Mouse (Mus musculus): ENCODE data around the gene Prss41.
A peak's percentile ranks its signal among the peaks of the same experiment; 100 is the strongest.
"Not testable (repeated sequence)": the region's sequence is repeated elsewhere in the genome, so short reads cannot be mapped to it uniquely, and the experiment has no call there.

Prss41 gene

DNA sequence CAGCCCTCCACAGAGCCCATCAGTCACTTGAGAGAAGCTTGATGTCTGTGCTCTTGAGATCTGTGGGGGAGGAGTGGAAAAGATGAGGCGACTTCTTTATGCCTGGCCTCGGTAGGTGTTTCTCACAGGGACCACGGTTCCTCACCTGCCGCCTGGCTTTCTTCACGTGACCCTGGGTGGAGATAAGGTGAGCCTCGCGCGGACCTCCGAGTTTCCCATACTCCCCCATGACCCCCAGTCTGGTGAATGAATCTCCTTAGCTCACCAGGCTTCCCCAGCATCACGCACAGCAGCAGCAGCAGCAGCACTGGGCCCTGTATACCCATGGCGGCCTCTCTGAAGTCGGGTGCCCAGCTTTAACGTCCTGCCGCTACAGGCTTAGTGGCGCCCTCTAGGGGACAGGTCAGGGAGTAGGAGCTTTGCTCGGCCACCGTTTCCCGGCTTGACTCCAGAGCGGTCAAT lies at the start of gene Prss41, which contains the start of gene Prss32:
Prss41 (minus strand) TSS at position 361 of the 462 bp plus-strand sequence.
Prss32 (plus strand) TSS at position 44 of the 462 bp plus-strand sequence.
- peak; percentile 84 for DNase-seq (ENCODE audit: low read depth)

DNA sequence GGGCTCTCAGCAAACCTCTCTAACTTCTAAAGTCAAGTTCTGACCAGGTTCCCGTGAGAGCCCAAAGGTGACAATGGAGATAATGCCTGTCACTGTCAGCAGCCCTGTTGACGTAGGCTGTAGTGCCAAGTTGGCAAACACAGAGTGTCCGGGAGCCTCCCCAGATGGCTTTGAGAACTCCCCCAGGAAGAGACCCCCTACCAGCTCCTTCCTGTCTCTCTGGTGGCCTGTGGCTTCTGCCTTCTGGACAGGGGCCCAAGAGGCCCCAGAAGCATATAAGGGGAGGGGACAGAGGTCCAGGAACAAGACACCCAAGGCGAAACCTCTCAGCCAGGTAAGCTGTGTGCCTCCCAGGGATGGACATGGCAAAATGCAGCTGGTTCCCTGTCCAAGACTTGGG lies 36.6 kb upstream of the Prss41 start, which contains the start of the genes Dcpp1 and Dcpp2:
Dcpp1 (plus strand) TSS at position 301 of the 400 bp plus-strand sequence.
Dcpp2 (plus strand) TSS at position 305 of the 400 bp plus-strand sequence.
- DNase-seq (ENCODE audit: low read depth), result not testable (repeated sequence)

DNA sequence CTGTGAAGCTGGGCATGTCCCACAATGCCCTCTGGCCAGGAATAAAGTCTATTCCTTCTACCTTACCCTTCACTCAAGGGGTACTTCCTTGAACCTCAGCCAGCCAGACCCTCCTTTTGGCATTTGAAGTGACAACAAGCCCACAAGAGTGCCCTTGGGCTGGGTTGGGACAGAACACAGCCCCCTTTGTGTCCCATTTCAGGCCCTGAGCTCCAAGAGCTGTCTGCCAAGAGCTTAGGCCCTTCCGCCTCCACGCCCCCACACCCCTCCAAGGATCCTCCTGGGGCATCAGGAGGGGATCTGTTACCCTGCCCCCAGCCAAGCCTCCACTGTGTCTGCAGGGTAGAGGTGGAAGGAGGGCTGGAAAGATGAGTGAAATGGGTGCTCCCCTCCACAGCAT lies 33.2 kb upstream of the Prss41 start:
- DNase-seq (ENCODE audit: low read depth), result no peak

DNA sequence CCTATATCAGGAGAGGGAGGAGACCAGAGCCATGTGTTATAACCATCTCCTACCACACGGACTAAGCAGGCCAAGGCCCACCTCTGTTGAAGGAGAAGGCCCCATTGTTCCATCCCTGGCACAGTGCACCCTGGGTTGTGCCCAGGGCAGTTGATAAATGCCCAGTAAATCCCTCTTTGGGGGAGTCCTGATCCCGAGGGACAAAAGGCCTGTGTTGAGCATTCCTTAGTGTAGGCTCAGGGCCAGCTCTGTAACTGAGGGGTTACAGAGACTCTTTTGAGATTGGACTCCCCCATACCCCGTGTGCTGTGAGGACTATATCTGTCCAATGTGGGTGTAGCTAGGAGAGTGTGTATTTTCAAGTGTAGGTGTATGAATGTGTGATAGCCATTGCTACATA lies 32.8 kb upstream of the Prss41 start:
- no peak for DNase-seq (ENCODE audit: low read depth)

DNA sequence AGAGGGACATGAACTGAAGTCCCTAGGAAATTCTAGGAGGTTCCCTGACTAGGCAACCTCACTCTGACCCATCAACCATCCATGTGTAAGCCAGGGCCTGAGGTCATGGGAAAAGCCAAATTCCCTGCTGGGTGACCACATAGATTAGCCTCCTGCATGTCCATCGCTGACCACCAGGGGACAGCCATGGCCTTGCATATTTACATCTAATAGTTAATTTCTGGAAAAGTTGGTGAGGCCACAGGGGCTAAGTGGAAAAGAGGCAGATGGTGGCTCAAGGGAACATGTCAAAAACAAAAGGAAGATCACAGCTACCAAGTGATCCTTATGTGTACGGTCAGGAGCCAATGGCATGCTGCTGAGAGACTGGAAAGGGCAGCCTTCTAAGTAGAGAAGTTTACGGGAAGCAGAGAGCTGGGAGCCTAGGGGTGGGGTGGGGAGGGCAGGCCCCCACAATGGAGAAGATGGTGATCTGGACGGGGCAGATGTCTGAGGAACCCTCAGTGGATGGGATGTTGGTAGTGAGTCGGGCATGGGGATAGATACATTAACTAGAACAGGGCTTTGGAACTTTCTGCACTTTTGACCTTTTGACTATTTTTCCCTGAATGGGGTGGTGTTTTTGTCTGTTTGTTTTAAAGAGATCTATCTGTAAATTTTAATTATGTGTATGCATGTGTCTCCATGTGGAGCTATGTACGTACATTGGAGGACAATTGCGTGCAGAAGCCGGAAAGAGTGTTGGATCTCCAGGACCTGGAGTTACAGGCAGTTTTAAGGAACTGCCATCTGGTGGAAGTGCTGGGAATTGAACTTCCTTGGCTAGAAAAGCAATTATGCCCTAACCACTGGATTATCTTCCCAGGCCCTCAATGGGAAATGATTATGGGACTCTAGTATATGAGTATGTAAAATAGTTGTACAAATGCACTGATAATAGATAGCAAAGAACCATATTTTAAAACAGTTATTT lies 30.2 kb upstream of the Prss41 start:
- DNase-seq (ENCODE audit: low read depth), result peak; percentile 46

DNA sequence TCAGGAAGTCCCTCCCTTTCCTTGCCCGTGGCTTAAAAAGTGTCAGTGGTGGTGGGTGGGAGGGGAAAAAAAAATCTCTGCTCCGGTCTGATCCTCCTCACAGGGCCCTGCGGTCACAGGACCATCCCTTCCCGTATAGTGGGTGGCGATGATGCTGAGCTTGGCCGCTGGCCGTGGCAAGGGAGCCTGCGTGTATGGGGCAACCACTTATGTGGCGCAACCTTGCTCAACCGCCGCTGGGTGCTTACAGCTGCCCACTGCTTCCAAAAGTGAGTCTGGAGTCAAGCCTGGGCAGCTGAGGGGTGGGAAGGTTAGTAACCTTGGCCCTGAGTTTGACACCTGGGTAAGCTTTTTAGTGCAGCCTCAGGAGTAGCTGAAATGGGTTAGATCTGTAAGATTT lies 24.5 kb upstream of the Prss41 start:
- no peak for DNase-seq (ENCODE audit: low read depth)

DNA sequence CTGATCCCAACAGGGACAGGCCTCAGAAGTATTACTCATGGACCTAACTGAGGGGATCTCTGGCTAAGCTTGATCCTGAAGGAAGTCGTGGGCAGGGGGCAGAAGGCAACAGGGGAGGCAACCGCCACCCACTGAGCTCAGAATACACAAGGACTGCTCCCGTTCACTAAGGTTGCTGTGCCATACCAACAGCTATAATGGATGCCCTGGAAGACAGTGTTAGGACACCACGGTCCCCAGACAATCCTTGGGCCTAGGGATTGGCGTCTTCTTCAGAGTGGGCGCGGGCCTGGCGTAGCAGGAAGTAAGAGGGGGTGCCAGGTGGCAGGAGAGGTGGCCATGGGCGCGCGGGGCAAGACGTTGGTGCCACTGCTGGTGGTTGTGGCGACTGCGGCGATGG lies 23.8 kb upstream of the Prss41 start, which contains the start of gene Prss21:
Prss21 (plus strand) TSS at position 301 of the 400 bp plus-strand sequence.
- no peak for DNase-seq (ENCODE audit: low read depth)

DNA sequence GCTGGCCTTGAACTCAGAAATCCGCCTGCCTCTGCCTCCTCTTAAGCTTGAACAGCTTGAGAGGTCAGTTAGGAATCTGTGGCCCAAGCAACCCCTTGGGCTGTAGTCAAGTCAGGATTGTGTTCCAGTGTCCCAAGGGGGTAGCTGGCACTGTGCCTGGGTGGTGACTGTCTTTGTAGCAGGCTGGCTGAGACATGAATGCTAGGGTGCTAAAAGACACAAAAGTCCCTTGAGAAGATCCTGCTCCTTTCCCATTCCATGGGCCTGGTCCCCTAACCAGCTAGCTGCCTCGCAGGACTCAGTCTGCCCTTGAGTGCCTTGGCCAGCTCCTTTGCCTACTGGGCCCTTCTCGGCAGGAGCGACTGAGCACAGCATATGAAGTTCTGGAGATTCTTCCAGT lies 19.0 kb upstream of the Prss41 start:
- DNase-seq (ENCODE audit: low read depth), result no peak

DNA sequence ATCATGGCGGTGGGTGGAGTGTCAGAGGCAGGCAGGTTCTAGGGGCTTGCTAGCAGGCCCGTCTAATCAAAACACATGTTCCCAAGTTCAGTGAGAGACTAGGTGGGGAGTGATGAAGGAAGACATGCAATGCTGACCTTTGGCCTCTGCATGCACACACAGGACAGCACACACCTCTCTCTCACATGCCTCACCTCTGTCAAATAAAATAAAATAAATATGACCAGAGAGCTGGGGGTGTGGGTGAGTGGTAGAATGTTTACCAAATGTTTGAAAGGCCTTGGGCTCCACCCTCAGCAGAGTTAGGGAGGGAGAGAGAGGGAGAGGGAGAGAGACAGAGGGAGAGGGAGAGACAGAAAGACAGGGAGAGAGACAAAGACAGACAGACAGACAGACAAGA lies 13.9 kb upstream of the Prss41 start:
- DNase-seq (ENCODE audit: low read depth), result no peak

DNA sequence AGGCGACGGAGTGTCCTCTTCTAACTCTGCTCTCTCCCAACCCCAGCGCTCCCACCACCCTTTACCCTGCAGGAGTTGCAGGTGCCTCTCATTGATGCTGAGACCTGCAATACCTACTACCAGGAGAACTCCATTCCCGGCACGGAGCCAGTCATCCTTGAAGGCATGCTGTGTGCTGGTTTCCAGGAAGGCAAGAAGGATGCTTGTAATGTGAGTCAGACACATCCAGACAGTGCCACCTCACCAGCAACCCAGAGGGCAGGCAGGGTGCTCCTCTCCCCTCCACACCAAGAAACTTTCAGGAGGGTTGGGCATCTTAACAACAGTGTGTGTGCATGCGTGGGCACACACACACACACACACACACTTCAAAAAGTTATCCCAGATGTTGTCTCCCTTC lies 13.2 kb upstream of the Prss41 start:
- DNase-seq (ENCODE audit: low read depth), result no peak

DNA sequence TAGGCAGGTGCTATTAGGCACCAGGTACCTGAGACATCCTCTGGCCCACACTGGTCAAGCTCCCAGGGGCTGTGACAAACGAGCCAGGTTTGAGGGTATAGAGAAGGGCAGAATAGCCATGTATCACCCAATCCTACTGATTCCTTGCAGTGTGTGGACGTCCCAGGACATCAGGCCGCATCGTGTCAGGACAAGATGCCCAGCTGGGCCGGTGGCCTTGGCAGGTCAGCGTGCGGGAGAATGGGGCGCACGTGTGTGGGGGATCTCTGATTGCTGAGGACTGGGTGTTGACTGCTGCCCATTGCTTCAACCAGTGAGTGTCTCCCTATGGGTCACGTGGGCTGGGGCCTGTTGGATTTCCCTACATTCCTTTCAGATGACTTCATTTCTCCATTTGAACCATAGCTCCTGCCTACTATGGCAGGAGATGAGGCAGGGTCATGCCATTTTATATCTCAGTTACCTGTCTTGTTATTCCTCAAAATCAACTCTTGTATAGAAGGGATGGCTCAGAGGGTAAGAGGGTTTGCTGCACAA lies 10.3 kb upstream of the Prss41 start:
- no peak for DNase-seq (ENCODE audit: low read depth)

DNA sequence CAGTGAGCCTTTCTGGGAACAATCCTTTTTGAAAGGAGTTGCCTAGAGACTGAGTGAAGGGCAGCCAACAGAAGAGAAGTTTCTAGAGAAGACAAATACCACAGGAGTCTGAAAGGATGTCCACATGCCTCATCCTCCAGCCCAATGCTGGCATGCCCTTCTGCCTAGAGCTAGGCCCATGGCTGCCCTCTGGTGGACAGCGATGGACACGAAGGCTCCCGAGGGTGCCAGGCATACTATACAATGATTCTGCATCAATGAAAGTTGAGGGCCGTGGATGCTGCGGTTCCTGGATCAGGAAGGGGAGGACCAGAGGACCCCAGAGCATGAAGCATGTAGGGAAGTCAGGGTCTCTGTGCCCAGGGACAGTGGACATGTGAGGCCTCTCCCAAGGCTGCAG lies 9.3 kb upstream of the Prss41 start:
- DNase-seq (ENCODE audit: low read depth), result peak; percentile 72

DNA sequence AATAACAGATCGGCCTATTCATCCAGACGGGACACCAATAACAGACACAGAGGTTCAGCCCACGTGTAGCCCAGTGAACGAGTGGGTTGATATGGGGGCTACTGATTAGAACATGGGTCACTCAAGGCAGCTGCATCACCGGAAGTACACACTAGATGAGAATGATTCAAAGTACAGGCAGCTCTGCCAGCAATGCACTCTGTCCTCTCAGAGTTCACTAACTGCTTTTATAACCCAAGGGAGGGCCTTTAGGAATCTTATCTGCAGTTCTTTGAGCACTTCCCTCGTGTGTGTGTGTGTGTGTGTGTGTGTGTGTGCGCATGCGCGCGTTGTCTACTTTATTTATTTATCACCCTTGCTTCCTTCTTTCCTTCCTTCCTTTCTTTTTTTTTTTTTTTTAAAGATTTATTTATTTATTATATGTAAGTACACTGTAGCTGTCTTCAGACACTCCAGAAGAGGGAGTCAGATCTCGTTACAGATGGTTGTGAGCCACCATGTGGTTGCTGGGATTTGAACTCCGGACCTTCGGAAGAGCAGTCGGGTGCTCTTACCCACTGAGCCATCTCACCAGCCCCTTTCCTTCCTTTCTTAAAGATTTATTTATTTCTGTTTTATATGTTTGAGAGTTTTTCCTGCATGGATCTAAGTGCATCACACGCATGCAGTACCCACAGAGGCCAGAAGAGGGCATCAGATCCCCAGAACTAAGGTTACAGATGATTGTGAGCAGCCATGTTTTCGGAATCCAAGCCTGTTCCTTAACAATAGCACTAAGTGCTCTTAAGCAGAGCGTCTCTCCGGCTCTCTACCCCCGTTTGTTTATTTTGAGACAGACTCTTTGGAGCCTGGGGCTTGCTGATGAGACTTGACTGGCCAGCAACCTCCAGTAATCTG lies 7.1 kb upstream of the Prss41 start:
- peak; percentile 83 for DNase-seq (ENCODE audit: low read depth)

DNA sequence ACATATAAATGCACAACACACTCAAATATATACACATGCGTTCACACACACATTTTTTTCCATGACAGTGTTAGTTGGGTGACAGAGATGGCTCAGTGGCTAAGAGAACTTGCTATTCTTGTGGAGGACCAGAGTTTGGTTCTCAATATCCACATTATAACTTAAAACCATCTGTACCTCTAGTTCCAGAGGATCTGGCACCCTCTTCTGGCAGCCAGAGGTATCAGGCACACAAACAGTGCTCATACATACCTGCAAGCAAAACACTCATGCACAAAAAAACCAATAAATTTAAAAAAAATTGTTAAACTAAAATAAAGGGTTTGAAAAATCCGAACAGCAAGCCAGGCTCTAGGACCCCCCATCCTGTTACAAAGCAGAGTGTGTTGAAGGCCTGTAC lies 6.1 kb upstream of the Prss41 start:
- DNase-seq (ENCODE audit: low read depth), result peak; percentile 43

DNA sequence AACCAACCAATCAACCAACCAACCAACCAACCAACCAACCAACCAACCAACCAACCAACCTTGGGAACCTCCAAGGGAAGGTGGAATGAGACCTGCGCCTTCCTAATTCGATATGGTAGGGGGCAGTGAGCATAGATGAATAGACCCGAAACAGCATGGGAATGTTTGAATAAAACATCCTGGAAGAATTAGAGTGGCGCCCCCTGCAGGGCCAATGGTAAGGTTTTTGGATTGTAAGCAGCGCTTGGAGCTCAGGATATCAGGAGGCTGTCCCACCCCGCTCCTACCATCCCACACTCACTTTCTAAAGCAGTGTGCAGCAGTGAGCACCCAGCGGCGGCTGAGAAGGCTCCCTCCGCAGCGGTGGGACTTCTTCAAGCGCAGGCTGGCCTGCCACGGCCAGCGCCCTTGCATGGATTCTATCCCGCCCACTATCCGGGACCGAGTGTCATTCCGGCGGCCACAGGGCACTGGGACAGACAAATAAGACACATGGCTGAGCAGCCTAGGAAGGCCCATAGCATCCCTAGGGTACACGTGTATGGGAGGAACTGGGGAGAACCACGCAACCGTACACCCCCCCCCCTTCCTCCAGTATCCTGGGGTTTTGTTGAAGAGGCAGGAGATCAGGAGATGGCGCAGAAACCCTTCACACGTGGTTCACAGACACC lies 696 bp downstream of the Prss41 start:
- peak; percentile 58 for DNase-seq (ENCODE audit: low read depth)

DNA sequence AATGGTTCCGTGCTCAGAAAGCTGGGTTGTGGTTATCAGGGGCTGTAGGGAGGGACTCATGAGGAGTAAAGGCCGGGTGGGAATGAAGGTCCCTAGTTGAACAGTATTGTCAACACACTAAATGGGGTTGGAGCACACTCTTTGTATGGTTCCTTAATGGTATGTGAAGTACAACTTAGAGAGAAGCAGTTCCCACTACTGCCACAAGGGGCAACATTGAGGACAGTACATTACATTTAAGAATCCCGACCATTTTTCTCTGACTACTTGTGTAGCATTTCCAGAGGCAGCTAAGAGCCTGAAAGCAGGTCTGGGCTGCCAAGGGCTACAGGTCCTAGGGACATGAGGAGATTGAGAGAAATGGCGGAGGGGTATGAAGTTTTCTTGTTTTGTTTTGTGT lies 2.8 kb downstream of the Prss41 start:
- peak; percentile 89 for DNase-seq (ENCODE audit: low read depth)

DNA sequence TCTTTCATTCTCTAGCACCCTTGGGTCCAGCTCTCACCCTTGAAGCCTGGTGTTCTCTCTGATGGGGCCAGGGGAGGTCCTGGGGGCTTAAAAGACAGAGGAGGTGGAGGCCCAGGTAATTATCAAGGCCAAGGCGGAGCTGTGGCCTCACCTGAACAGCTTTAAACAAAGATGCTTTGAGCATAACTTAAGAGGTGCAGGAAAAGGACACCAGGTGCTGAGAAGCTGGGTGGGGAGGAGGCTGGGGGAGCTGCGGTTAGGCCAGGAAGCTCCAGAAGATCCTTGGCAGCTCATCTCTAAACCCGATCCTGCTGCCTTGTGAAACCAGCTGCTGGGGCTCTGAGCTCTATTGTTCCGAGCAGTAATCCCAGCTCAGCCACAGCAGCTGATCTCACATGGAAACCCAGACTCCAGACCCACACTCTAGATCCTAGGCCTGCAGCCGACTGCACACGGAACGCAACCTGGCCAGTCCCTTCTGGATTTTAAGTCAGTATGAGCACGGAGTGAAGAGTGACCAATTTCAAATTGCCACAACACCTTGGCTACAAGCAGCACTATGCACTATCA lies 7.9 kb downstream of the Prss41 start, which contains the start of gene Prss33:
Prss33 (minus strand) TSS at position 51 of the 570 bp plus-strand sequence.
- DNase-seq (ENCODE audit: low read depth), result no peak

DNA sequence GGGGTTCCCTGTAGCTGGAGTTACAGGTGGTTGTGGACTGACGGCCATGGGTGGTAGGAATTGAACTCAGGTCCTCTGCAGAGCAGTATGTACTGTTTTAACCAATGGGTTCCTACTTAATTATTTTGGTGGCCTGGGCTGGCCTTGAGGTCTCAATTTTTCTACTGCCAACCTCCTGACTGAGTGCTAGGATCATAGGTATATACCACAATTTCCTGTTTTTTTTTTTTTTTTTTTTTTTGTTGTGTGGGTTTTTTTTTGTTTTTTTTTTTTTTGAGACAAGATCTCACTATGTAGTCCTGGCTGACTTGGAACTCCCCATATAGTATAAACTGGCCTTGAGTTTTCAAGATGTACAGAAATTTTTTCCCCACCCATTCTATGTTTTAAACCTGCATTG lies 12.8 kb downstream of the Prss41 start:
- peak; percentile 56 for DNase-seq (ENCODE audit: low read depth)

DNA sequence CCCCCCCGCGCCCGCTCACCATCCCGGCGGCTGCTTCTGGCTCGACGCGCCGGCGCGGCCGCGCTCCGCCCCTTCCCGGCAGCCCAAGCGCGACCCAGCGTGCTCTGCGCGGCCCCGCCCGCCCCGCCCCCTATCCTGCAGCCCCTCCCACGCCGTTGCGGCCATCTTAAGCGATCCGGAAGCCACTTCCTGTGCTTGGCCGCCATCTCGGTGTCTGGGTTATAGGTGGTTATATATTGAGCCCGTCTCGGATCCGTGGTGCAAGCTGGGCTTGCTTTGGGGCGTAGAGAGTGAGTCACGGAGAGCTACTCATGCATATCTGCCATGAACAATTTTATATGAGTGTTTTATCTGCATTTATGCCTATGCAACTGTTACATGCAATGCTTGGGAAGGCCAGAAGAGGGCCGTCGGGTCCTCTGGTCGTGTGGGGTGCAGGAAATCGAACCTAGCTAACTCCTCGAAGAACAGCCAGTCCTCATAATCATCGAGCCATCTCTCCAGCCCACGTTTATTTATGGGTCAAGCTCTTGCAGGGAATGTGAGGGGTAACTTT lies 14.8 kb downstream of the Prss41 start, which contains the start of gene Elob:
Elob (minus strand) TSS at position 73 of the 556 bp plus-strand sequence.
- DNase-seq (ENCODE audit: low read depth), result peak; percentile 95

DNA sequence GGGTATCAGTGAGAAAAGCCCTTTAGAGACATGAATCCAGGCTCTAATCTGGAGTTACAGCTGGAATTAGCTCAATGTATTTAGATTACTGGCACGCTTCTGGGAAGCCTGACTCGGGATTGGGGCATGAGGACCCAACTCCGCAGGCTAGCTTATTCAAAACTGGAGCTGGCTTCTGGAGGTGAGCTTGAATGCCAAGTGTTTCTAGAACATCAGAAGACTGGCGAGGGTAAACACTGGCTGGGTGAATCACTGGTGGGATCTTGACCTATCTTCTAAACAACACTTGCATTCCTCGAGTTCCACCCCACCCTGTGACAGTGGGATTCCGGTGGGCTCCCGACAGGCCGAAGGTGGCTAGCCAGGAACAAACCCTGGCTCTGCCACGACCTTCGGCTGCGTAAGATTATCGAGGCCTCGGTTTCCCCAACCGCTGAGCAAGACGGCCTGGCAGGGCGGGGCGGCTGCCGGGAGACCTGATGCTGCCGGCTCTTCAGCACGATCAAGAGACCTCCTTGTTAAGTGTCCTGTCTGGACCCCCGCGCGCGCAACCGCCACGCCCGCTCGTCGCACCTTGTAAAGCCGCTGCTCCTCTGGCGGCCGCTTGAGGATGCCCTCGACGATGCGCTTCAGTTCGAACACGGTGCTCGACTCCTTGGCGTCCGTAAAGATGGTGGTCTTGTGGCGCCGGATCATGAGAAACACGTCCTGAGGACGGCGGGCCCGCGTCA lies 15.5 kb downstream of the Prss41 start:
- peak; percentile 79 for DNase-seq (ENCODE audit: low read depth)

Measured in induced T-regulatory cell, adult 2 months (primary cell).